Mouse (Mus musculus): ENCODE measurements around the gene Trim11.

Trim11 gene

DNA sequence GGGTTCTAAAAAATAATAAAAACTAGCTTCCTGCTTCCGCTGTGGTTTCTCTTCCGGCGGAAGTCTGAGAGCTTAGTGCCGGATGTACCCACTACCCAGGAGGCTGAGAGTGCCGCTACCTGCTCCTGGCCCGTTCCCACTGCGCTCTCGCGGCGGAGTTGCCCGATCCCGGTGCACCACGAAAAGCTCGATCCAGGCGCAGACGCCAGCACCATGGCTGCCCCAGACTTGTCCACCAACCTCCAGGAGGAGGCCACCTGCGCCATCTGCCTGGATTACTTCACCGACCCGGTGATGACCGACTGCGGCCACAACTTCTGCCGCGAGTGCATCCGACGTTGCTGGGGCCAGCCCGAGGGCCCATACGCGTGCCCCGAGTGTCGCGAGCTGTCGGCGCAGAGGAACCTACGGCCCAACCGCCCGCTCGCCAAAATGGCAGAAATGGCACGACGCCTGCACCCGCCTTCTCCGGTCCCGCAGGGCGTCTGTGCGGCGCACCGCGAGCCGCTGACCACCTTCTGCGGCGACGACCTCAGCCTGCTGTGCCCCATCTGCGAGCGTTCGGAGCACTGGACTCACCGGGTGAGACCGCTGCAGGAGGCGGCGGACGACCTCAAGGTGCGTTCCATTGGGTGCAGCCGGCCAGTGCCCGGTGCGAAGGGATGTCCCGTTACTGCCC is at the start of gene Trim11:
TSS of gene Trim11 (plus strand) at position 67 of the 679 bp plus-strand sequence.
- DNase-seq: peak; percentile 69 to 76

DNA sequence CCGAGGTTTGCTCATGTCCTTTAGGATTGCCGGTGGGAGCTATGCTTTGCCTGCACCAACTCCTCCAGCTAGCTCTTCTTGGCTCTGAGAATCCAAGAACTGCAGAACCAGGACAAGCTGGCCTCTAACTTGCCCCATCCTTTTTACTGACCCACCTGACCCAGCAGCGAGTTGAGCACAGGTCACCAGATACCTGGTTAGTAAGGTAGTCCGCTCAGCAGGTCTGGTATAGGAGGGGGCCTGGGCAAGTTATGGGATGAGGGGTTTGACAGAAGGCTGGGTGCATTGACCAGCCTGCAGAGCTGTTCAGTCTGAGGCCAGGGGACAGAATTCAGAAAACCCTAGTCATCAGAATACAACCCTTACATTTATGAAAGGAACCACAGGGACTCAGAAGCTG is 48.8 kb upstream of the Trim11 start:
- DNase-seq: no peak

DNA sequence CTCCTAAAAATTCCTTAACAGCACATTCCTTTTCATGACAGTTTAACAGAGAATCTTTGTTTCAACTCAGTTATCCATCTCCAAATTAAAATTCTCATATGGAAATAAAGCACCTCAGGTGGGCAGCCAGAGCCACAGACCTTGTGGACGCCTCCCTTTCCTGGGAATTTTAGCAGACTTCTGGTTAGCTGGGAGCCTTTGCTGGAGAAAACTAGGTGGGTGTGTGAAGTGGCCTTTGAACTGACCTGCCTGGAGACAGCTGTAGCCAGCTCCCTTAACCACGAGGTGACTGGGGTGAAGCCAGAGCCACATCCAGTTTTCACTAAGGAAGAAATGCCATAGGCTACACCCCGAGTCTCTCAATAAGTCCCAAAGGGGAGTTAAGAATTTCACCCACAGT is 48.3 kb upstream of the Trim11 start:
- no peak for DNase-seq

DNA sequence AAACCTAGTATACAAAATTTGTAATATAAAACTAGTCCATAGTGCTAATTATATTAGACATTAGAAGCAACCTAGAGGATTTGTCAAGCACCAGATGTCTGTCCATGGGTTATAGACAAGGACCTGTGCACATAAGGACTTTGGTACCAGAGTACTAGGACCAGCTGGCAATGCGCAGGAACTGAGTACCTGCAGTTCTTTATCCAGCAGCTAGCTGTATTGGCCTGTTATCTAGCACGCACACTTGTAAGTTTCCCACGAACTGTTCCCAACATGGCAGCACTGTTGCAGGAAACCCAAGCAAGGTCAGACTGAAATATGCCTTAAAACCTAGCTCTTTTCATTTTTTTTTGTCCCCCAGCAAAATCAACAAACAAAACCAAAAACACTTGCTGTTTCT is 47.6 kb upstream of the Trim11 start:
- DNase-seq: no peak

DNA sequence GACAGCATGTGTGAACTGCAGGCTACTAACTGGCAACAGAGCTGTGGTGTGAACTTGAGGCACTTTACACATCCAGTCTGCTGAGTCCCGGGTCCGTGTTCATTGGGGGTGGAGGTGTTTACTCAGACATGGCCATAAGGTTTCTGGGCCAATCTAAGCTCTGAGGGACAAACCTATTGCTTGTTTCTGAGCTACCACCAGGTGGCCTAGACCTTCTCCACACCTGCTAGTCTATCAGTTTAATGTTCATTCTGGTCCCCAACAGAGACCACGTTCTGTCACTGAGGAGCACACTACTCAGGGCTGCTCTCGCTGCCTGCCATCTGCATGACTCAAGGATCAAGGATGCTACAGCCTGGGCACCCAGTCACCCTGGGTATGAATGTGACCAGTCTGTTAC is 46.3 kb upstream of the Trim11 start:
- no peak for DNase-seq

DNA sequence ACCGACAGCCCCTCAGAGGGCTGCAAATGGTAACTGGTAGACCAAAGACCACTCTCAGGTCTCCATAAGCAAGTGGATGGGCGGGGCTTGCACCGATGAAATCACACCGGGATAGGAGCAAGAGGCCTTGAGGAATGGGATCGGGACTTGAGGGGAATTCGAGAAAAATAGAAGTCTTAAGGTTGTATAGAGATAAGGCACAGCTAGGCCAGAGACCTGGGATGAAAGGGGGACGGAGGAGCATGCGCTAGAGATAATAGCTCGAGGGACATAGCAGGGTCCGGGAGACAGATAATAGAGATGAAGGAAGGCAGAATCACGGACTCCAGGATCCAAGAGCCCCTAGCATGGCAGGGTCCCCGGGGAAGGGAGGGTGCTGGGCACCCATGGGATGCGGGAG is 40.0 kb upstream of the Trim11 start:
- DNase-seq: no peak

DNA sequence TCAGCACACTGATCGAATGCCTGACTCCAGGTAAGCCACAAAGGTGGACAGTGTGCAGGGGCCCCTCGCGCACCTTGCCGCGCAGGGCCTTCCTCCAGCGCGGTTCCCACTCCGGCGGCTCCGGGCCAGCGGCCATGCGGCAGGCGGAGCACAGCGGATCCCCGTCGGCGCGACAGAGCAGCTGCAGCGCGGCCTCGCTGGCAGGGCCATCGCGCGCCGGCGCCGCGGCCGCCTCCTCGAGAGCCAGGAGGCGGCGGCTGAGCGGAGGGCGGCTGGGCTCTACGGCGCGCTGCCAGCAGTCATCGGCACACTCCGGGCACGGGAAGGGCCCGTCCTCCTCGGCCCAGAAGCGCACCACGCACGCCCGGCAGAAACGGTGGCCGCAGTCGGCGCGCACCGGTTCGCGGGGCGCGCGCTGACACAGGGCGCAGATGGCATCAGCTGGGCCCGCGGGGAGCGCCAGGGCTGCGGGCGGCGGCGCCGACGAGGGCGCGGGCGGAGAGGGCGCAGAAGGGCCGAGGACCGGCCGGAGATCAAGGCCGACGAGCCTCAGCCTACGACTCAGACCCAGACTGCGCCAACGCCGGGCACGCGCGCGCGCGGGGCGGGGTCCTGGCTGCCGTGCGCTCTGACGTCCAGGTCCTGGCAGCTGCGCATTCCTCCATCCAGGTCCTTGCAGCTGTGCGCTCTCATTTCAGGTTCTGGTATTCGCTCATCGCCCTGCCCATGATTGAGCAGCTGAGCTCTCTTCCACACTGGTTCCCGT is 39.4 kb upstream of the Trim11 start, which contains the start of gene Rnf187:
TSS of gene Rnf187 (minus strand) at position 595 of the 766 bp plus-strand sequence.
- DNase-seq: peak; percentile 89

DNA sequence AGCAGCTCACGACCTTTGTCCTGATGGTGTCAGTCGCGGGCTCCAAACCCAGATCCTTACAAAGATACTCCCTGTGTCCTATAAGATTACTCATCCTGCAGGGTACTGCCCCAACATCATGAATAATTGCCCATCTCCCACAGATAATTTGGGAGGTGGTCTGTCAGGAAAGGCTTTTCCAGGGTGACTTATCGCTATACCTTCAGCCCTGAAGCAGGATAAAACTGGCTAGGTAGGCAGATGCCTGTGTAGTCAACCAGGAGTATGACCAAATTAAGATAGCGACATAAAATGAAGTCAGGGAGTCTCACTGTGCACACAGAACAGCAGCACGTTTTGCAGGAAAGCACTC is 38.8 kb upstream of the Trim11 start:
- DNase-seq: no peak

DNA sequence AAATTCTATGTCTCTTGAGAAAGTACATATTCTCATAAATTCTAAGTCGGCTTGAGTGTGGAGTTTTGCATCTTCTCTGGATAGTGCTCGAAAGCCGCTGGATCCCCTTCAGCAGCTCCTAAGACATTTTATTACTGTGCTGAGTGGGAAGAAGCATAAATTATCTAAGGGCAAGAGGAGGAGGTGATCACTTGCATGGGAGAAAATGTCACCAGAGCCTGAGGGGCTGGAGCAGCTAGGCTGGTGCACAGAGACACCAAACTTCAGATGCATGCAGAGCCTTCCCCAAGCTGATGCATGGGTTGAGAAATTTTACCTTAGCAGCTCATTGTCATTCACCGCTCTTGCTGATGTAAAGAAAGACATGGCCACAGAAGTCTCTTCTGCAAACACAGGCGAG is 33.8 kb upstream of the Trim11 start:
- no peak for DNase-seq

DNA sequence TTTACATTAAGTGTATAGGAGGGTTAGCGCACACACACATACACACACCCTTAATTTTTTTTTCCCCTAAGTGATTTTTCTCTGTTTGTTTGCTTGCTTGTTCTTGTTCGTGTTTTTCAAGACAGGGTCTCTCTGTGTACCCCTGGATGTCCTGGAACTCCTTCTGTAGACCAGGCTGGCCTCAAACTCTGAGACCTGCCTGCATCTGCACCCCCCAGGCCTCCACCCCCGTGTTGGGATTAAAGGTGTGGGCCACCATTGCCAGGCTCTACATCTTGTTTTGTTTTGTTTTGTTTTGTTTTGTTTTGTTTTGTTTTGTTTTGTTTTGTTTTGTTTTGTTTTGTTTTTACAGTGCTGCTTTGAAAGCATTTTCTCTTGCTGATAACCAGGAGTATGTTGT is 30.6 kb upstream of the Trim11 start:
- DNase-seq: no peak

DNA sequence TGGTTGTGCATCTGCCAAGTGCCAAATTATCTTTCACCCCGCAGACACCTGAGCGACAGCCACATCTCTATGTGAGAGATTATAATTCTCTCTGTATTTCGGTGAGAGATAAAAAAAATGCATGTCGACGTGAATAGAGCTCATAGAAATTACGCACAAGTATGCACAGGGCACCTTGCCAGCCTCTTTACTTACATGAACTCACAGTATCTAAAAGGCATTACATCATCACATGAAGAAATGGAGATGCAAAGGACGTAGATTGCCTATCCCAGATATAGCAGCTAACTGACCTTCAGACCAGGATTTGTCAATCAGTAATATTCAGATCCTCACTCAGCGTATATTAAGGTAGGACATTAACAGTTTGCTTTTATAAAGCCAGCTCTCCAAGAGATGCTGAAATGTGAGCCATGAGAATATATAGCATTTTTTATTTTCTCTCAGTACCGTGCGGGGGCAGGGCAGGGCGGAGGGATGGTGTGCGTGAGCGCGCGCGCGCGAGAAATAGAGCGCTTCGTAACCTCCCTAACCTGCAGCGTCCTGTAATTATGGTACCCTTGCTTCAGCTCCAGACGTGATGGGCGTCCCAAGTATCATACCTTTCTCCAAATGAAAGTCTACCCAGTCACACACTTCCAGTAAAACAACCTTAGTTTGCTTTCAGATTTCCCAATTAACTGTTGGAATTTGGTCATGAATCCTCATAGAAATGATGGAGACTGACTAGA is 29.9 kb upstream of the Trim11 start:
- peak; percentile 49 to 65 for DNase-seq

DNA sequence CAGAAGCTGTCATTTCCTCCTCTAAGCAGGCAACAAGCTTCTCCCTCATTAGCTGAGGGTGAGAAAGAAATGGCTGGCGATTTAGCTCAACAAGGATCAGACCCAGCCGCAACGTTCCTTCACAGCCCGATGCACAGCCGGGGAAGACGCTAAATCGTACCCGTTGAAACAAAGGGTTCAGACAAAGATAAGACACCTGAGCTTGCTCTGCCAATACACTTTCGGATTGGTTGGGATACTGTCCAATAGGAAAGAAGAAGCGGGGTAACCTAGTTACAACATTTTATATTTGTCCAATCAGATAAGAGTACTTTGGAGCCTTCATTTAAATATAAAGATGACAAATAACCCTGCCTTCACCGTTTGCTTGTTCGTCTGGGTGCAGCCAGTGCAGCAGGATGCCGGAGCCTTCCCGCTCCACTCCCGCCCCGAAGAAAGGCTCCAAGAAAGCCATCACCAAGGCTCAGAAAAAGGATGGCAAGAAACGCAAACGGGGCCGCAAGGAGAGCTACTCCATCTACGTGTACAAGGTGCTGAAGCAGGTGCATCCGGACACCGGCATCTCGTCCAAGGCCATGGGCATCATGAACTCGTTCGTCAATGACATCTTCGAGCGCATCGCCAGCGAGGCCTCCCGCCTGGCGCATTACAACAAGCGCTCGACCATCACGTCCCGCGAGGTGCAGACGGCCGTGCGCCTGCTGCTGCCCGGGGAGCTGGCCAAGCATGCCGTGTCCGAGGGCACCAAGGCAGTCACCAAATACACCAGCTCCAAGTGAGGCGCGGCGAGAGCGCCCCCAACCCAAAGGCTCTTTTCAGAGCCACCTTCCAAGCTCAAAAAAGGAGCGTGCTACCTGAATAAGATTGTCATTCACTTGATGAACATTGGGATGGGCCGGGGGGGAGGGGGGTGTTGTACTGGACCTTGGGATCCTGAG is 29.1 kb upstream of the Trim11 start, which contains the start of gene Hist3h2ba:
TSS of gene Hist3h2ba (plus strand) at position 379 of the 938 bp plus-strand sequence.
- peak; percentile 72 to 78 for DNase-seq

DNA sequence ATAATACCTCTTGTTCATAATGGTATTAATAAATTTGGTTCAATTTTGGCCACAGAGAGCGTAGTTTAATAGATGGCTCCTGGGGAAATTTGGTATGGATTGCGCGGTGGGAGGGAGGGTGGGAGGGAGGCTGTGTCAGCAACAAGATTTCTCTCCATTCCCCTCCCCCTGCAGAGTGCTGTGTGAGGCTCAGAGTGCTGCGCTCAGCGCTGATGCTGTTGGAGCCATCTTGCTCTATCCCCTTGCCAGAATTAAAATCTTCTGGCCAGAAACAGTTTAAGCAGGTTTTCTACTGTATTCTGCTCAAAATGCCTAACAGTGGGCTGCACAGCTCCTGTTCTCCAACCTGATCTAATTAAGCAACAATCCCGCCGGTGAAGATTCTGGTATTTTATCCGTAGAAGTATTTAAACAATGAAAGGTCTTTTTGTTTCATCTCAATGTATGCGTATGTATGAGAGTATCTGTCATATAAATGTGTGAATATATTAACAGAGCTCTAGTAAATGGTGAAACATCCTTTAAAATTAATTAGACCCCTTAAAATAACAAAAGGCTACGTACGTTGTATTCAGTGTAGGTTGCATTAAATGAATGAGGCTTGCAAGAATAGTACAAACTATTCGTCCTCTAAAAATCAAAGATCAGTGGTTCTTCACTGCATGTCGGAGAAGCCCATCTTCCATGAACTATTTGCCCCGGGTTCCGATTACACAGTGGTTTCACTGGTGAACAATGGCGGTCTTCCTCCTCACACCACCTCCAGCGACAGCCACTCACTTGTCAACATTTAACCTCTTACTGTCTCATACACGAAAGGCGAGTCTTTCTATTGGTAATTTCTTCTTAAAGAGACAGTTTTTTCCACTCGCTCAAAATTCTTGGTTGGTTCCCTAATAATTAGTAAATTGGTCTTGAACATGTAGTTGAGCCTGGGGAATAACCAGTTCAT is 28.1 kb upstream of the Trim11 start:
- DNase-seq: no peak

DNA sequence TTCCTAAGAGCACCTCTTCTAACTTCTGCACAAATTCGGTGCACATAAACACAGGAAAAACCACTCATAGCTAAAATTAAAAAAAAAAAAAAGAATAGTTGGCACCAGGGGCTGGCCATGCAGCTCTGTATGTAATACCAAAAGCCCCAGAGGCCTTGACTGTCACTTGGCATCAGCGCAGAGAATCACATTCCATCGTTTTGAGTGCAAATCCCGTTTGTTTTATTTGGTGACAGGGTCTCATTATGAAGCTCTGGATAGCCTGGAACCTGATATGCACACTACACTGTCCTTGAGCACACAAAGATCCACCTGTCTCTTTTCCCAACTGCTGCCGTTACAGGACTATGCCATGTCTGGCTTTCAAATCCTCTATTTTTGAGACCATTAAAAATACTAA is 26.7 kb upstream of the Trim11 start:
- DNase-seq: no peak

DNA sequence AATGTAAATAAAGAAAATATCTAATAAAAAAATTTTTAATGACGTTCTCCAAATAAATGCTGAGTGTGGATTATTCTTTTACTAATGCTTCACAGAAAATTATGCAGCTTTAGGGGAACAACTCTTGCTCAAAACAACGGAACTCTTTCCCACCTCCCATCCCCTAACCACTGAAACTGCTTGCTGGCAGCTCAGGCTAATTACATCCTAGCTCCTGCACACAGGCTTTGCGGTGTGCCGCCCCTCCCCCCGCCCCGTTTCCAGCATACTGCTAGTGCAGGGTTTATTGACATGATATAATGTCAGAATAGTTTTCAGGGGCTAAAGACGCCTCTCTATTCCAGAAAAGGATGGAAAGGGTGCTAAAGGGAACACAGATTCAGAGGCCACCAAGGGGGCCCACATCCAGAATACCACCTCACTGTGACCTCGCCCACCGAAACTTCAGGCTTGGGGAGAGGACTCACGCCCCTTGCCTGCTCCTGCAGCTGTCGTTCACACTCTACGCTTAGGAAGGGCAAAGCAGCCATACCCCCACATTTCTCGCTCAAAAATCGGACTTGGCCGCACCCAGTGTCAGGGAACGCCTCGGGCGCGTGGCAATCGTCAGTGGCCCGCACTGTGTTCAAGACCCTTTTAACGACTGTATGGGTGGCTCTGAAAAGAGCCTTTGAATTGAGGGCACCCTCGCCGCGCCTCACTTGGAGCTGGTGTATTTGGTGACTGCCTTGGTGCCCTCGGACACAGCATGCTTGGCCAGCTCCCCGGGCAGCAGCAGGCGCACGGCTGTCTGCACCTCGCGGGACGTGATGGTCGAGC is 24.3 kb upstream of the Trim11 start:
- DNase-seq: peak; percentile 56 to 60

DNA sequence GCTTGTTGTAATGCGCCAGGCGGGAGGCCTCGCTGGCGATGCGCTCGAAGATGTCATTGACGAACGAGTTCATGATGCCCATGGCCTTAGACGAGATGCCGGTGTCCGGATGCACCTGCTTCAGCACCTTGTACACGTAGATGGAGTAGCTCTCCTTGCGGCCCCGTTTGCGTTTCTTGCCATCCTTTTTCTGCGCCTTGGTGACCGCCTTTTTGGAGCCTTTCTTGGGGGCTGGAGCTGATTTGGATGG is 23.8 kb upstream of the Trim11 start:
- peak in 1 of 2 experiments; percentile 77 for DNase-seq

DNA sequence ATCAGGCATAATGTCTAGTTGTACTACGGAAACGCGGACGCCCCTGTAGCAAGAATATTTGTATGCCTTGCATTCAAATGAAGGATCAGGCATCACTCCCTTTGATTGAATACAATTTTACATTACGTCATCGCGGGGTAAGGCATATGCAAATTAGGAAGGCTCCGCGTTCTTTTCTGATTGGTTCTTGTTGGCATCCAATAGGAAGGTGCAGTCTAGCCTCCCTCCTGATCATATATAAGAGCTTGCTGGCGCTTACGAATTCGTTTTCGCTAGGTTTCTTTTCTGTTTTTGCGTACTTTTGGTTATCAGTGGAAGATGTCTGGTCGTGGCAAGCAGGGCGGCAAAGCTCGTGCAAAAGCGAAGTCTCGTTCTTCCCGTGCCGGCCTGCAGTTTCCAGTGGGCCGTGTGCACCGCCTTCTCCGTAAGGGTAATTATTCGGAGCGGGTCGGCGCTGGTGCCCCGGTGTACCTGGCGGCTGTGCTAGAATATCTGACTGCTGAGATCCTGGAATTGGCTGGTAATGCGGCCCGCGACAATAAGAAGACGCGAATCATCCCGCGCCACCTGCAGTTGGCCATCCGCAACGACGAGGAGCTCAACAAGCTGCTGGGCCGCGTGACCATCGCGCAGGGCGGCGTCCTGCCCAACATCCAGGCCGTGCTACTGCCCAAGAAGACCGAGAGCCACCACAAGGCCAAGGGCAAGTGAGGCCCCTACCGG is 23.3 kb upstream of the Trim11 start, which contains the start of the genes Hist3h2a and Trim17:
TSS of gene Hist3h2a (plus strand) at position 266 of the 723 bp plus-strand sequence.
TSS of gene Trim17 (plus strand) at position 266 of the 723 bp plus-strand sequence.
- DNase-seq: peak; percentile 80 to 81

DNA sequence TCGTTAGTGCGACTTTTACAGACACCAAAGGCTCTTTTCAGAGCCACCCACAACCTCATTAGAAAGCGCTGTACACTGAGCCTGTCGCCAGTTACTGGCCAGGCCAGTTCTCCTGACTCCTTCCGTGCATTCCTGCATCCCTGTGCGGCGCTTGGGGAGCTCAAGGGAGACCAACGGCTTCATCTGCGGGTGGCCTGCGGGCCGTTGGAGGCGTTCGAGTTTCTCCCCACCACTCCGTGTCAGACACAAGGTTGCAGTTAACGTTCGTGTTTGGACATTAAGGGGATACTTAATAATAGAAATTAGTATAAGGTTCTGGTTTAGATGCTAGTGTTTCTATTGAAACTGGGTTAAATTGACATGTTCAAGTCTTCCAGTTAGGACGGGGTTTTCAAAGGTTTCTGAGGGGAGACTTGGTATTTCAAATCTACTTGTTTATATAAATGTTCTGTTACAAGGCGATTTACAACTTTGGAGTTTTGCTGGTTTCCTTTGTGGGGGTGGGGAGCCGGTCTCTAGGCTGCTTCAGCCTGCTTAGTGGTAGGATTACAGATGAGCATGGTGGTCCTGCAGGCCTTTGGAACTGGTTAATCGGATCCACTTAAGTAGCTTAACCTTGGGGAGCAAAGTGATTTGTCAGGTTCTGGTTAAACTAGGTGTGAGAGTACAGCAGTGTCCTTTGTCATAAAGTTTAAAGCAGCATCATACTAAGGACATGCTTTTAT is 22.6 kb upstream of the Trim11 start:
- DNase-seq: peak in 1 of 2 experiments; percentile 43

DNA sequence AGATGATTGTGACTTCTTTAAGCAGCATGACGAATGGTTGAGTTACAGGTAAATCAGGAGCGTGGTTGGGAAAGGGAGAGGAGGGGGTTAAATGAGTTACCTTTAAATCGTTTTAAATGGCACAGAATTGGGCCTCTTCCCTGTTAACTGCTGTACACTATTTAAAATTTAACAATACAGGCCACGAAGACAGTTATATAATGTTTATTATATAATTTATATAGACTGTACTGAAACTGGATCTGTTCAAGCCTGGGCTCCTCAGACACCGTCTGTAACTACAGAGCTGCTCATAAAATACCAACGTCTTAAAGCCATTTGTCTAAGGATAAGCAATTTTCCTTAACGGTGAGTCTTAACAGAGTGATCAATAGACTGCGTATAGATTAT is 22.0 kb upstream of the Trim11 start:
- no peak for DNase-seq

Data from thymus, postnatal 36 days (tissue).